Mouse (Mus musculus): ENCODE data around the gene Olfm2.
A peak's percentile ranks its signal among the peaks of the same experiment; 100 is the strongest.
"Not testable (repeated sequence)": the region's sequence is repeated elsewhere in the genome, so short reads cannot be mapped to it uniquely, and the experiment has no call there.

Gene Olfm2

DNA sequence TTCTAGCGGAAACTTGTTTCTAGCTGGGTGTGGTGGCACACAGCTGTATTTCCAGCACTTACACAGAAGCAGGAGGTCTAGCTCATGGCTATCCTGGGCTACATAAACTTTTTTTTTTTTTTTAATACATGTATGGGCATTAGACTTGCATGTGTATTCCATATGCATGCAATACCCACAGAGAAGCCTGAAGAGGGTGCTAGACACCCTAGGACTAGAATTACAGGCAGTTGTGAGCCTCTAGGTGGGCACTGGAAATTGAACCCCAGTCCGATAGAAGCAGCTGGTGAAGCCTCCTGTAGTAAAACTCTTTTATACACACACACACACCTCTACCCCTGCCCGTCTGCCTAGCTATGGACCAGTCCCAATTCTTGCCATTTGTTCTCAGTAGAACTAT is 92.3 kb downstream of the Olfm2 start:
- DNase-seq (ENCODE audit: low spot score): no peak

DNA sequence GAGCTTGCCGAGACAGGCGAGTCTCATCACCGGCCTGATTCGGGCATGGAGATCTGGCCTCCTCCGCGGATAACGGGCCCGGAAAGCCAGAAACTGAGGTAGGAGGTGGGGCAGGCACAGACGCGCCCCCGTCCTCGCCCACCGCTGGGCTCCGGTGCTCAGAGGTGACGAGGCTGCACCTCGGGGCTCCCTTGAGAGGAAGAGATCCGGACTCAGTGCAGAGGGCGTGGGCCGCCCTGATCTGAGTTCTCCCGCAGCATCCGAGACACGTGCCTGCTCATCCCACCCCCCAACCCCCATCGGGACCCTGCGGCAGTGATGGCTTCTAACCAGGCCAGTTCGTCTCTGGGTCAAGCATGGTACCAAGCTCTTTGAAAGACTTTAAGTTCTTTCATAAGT is 93.9 kb downstream of the Olfm2 start:
- DNase-seq (ENCODE audit: low spot score): peak; percentile 18

DNA sequence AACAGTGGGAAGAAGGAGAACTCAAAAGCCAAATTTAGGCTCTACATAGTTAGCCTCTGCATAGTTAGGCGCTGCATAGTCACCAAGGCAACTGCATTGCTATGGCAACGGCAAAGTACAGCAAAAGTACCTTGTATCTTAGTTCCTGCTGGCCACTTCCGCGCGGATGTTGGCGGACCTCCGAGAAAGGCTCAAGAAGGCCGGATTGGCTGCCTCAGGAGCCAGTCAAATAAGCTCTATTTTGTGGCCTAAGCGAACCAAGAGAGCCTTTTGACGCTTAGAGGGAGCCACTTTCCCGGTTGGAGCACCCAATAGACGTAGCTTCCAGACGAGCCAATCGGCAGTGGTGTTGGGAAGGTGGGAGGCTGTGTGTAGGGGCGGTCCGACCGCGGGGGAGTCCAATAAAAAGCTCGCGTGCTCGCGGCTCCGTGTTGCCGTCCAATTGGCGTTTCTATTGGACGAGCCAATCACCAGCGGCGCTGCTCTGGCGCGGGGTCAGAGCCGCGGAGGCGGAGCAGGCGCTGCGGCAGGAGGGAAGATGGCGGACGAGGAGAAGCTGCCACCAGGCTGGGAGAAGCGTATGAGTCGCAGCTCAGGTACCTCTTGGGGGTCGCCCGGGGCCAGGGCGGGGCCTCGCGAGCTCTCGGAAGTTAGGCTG is 94.4 kb downstream of the Olfm2 start, which contains the start of gene Pin1:
Gene Pin1 (plus strand): TSS at position 494 of the 658 bp plus-strand sequence.
- peak; percentile 98 for DNase-seq (ENCODE audit: low spot score)

DNA sequence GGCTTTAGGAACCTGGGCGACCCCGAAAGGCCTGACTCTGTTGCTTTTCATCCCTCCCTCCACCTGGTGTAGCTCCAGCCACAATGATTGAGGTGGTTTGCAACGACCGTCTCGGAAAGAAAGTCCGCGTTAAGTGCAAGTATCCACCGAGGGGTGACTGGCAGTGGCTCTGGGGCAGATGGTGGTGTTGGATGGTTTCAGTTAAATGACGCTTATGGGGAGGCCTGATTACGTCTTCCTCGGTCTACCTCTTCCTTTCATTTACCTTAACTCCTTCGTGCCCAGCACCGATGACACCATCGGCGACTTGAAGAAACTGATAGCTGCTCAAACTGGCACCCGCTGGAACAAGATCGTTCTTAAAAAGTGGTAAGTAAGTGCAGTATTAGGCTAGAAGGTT is 101.0 kb downstream of the Olfm2 start:
- peak; percentile 33 for DNase-seq (ENCODE audit: low spot score)

DNA sequence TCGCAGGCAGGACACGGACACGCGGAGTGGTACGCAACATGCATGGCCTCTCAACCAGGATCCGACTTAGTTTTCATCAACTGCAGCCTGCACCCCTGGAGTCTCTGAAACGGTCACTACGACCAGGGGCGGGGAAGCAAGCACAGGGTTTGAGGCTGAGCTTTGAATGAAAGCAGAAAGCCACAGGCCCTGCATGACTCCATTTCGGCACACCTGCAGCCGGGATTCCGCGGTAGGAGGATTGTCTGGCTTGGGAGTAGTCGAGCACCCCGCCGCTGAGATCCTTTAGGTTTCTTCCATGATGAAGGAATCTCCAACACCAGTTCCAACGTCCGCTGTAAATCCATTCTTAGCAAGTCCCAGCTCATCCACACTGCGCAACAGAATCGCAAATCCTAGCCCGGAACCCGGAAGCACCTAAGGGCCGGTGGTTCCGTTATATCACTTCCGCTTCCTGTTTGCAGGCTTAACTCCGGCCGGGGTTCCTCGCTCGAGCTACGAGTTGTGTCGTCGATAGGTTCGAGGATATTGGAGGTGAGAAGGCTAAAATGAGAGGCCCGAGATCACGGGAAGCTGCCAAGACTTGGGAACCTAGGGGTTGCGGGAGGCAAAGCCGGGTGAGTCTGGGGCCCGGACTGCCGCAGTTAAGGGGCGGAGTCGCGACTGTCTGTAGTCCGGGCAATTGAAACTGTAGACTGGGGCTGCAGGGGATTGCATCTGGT is 101.6 kb downstream of the Olfm2 start, which contains the start of gene Fbxl12:
Gene Fbxl12 (minus strand): TSS at position 408 of the 722 bp plus-strand sequence.
- peak; percentile 92 for DNase-seq (ENCODE audit: low spot score)

DNA sequence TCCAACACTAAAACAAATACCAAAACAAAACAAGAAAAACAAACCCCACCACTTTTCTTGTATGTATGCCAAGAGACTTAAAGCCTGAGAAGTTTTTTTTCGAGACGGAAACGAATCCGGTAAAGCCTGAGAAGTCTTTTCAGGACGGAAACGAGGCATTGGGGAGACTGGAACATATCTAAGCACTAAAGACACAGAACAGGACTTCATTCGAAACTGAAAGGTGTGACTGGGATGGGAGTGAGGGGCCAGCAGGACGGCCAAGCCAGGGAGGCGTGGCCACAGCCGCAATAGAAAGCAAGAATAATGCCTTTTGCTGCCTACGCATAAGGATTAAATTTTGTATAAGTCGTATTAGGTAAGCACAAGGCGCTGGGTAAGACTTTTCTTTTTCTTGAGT is 102.4 kb downstream of the Olfm2 start:
- DNase-seq (ENCODE audit: low spot score): no peak

DNA sequence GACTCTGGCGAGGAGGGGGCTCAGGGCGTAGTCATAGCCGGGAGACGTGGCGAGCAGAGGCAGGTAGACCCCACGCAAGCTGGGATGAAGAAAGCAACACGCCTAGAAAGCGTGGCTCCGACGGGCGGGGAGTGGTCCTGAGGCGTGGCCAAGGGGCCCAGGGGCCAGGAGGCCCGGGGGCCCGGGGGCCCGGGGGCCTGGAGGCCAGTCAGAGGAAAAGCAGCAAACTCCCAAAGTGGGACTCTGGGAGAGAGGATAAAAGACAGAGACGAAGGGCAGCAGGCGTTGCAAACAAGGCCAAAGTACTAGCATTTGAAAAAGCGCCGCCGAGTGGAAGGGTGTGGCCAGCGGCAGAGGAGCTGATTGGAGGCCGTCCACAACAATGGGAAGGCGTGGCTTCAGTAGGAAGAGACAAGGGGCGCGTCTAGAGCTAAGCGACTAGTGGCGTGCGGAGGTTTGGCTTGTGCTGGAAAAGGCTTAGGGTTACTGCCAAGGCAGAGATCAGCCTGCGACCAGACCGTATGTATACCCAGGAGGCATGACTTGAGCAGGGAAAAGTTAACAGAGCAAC is 103.2 kb downstream of the Olfm2 start:
- DNase-seq (ENCODE audit: low spot score): peak; percentile 97

DNA sequence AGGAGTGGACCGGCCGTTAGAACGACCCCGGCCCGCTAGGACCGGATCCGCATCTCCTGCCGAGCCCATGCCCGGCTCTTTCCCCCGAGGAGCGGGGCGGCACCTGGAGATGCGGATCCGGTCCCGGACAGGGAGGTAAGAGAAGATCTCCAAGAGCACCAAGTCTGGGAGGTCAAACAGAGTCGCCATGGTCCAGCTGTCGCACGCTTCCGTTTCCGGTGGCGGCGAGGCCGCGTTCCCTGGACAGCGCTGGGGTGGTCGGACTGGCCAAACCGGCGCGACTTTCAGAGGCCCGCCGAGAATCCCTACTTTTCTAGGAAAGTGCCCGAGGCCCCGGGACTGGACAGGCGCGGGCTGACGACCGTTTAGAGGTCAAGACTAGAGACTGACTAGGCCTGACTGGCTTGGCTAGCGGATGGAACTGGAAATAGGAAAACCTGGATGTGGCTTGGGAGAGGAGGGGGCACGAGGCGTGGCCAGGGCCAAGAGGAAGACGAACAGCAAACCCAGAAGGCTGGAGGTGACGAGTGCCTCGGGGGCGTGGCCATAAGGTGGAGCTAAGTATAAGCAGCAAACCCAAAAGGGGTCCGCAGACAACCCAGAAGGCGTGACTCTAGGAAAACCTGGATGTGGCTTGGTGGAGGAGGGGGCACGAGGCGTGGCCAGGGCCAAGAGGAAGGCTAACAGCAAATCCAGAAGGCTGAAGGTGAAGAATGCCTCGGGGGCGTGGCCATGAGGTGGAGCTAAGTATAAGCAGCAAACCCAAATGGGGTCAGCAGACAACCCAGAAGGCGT is 103.9 kb downstream of the Olfm2 start, which contains the start of gene Ubl5:
Gene Ubl5 (plus strand): TSS at position 778 of the 795 bp plus-strand sequence.
- DNase-seq (ENCODE audit: low spot score): peak; percentile 99

DNA sequence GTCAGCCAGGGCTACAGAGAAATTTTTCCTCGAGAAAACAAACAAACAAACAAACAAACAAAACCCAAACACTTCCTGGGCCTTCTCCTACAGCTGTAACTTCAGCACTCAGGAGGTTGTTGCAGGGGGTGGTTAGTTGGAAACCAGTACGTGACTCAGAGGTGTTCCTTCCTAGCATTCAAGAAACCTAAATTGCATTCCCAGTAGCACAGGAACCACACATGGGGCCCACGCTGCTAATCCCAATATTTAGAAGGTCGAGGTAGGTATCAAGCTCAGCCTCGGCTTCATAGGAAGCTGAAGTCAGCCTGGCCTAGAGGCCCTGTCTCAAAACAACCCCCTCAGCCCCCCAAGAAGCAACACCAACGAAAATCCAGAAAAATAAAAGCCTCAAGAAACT is 104.6 kb downstream of the Olfm2 start:
- no peak for DNase-seq (ENCODE audit: low spot score)

DNA sequence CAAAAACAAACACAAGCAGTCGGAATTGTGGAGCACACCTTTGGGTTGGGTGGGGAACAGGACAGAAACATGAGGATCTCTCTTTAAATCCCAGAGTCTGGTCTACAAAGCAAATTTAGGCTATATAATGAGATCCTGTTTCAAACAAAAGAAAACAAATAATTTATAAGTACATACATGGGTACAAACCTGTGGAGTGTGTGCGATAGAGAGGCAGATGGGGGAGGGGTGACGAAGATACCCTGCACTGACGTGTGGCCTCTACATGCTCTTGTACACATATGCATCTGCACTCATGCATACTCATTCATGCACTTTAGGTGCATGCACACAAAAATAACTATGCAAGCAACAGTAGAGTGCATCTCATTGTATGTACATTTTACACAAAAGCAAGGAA is 106.7 kb downstream of the Olfm2 start:
- DNase-seq (ENCODE audit: low spot score): no peak

DNA sequence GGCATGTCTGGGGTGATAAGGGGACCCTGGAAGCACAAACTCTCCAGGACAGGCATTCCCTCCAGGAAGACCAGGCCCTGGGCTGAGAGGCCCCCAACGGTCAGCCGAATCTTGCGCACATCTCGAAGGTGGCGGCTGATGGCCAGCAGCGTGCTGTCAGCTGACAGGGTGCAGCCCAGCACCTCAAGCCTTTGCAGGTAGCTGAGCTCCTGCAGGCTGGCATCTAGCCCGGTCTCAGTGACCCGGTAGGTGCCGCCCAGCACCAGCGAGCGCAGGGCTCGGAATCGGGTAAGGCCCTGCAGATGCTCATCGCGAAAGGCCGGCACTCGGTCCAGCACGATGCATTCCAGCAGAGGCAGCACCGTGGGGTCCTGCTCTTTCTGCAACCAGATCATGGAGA is 107.6 kb downstream of the Olfm2 start:
- no peak for DNase-seq (ENCODE audit: low spot score)

DNA sequence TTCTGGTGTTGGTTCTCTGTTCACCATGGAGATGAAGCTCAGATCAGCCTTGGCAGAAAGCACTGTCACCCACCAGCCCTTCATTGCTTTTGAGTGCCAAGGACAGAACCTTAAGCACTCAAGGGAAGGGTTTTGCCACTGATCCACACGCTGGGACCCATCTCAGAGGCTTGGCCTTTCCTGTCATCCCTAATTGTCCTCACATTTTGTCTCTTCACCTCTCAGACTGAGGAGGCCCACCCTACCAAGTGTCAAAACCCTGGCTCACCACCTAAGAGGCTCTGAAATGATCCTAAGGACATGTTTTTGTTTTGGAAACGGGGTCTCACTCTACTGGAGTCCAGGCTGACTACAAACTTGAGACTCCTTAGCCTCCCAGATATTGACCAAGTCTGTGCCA is 109.4 kb downstream of the Olfm2 start:
- no peak for DNase-seq (ENCODE audit: low spot score)

DNA sequence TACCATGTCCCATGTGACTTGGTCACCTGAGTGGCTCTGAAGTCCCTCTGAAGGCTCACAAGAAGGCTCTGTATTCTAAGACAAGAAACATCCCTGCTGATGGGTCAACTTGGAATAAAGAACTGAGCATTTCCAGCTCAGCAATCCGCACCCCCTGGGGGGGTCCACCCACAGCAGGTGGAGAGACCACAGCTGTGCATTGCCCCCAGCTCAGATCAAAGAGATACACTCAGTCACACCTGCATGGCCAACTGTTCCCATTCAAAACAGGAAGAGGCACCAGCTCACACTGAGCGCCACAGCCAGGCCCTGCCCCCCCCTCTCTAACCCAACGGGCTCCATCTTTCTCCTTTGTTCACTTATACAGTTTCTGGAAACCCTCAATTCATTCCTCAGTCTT is 109.9 kb downstream of the Olfm2 start:
- DNase-seq (ENCODE audit: low spot score): no peak

DNA sequence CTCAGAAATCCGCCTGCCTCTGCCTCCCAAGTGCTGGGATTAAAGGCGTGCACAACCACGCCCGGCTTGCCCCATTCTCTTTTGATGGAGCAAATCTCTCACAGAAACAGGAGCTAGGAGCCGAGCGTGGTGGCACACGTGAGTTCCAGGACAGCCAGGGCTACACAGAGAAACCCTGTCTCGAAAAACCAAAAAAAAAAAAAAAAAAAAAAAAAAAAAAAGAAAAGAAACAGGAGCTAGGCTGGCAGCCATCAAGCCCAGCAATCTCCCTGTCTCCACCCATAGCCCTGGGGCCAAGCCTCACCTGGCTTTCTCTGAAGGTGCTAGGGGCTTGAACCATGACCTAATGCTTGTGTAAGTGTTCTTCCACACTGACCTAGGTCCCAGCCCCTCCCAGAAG is 110.5 kb downstream of the Olfm2 start:
- not testable (repeated sequence) for DNase-seq (ENCODE audit: low spot score)

DNA sequence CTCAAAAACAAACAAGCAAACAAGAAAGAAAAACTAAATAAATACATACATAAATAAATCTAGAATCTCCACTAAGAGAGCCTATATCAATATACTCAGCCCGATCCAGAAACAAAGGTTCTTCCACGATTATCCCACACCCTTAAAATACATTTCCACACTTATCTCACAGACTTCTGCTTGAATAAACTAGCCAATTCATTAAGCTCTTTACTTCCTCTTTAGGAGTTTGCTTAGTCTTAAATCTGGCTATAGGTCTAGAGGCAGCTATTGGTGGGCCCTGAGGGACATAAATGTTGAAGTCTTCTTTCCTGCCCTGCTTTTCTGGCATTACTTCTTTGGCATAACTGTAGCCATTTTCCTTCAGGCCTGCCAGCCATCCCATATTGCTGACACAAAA is 114.8 kb downstream of the Olfm2 start:
- DNase-seq (ENCODE audit: low spot score): no peak
